Mouse (Mus musculus): ENCODE measurements around the gene Fbxl18. TPM values are rescaled to one million over a fixed set of nuclear protein-coding genes. Genes with fewer than 3 reads are reported as not detected.
"Not testable (repeated sequence)": the region's sequence is repeated elsewhere in the genome, so short reads cannot be mapped to it uniquely, and the experiment has no call there.

Fbxl18 gene
- total RNA-seq, 2 experiments from 2014 or later, result 32.5 to 33.7 TPM

GRCm38 (mm10) chr5:142902506-142903314 lies 7.5 kb upstream of the Fbxl18 start:
- intact Hi-C loops (cut with DNase I), result no loop called here
- DNase-seq (ENCODE audit: low spot score in 2 of 2), result no peak

DNA sequence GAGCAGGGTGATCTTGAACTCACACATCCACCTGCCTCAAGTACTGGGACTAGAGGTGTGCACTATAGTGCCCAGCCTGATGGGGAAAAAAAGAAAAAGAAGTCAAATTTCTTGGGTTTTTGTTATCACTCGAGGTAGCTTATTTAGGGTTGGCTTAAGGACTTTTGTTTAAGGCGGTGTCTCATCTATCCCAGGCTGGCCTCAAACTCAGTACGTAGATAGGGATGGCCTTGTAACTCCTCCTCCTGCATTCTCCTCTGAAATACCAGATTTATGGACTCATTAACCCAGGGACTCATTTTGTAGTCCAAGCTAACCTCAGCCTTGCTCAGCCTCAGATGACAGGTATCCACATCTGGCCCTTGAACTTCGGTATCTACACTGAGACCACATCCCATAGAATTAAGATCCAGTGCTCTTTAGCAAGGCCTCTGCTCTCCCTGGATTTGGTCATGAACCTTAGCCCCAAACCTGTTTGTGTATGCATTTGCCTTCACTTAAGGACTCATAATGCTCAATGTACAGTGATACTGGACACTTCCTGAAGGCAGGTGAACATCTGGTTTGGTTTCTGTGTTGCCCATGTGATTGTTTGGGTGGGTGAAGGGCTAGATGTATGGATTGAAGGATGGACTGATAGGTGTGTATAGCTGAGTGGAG lies 6.8 kb upstream of the Fbxl18 start:
- intact Hi-C loops (cut with DNase I), result no loop called here
- no peak for DNase-seq (ENCODE audit: low spot score in 2 of 2)

DNA sequence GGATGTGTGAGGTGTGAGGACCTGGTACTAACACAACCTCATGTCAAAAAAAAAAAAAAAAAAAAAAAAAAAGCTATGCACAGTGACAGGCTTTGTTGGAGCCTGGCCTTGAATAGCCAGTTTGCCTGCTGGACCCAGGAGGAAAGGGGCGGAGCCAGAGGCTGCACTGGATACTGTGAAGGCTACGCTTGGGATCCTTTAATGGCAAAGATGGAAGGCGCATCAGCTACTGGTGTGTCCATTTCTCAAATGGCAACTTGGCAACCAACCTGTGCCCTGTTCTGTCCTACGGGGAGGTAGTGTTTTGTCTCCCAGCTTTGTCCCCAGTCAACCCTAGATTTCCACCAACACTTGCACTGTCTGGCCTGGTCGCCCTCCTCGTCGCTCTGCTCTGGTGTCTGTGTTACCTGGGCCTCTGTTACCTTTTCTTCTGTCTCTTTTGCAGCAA lies 6.2 kb upstream of the Fbxl18 start:
- DNase-seq (ENCODE audit: low spot score in 2 of 2), result no peak
- intact Hi-C loops (cut with DNase I), result no loop called here

GRCm38 (mm10) chr5:142900651-142901050 lies 5.4 kb upstream of the Fbxl18 start:
- intact Hi-C loops (cut with DNase I), result no loop called here
- DNase-seq (ENCODE audit: low spot score in 2 of 2), result no peak

- no peak for DNase-seq (ENCODE audit: low spot score in 2 of 2)
- intact Hi-C loops (cut with DNase I), result loop anchor here (1.0 to 5.0 kb wide), 3 partner anchors 19 to 63 kb away; no protein-coding TSS in a partner anchor
Observed at GRCm38 (mm10) chr5:142899932-142900533, 4.8 kb upstream of the Fbxl18 start.

DNA sequence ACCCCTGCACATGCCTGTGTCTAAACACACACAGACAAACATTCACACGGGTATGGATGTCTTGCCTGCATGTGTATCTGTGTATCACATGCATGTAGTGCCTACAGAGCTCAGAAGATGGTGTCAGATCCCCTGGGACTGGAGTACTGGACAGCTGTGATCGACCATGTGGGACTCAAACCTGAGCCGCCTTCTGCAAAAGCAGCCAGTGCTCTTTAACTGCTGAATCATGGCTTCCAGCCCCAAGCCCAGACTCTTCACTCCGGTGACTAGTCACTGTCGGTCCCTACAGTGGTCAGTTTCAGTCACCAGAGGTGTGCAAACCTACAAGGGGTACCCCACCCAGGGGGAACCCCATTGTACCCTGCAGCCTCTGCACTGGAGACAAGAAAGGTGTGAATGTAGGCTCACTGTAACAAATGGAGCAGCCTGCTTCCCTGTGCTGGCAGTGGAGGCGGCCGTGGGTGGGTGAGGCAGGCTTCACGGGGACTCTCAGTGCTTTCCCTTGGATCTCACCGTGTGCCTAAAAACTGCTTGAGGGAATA lies 3.9 kb upstream of the Fbxl18 start:
- DNase-seq (ENCODE audit: low spot score in 2 of 2), result peak; percentile 78 to 94
- intact Hi-C loops (cut with DNase I), result loop anchor here (1.0 to 5.0 kb wide), 3 partner anchors 18 to 64 kb away; no protein-coding TSS in a partner anchor

DNA sequence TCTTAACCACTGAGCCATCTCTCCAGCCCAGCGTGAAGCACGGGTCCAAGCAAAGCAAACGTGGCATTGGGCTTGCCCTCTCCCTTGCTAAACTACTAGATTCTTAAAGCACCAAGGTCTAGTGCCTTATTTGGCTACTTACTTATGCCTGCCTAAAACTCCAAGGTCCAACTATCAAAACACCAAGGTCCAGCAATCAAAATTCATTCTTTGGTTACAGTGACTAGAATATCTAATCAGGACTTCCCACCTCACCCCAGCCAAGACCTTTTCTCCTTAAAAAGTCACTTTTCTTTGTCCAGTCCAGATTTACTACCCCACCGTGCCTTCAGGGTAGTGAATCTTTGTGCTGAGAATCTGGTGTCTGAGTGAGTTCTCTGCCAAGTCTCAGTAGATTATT lies 3.1 kb upstream of the Fbxl18 start:
- DNase-seq (ENCODE audit: low spot score in 2 of 2), result no peak
- intact Hi-C loops (cut with DNase I), result loop anchor here (2.0 to 5.0 kb wide), 2 partner anchors 18 to 34 kb away; no protein-coding TSS in a partner anchor

DNA sequence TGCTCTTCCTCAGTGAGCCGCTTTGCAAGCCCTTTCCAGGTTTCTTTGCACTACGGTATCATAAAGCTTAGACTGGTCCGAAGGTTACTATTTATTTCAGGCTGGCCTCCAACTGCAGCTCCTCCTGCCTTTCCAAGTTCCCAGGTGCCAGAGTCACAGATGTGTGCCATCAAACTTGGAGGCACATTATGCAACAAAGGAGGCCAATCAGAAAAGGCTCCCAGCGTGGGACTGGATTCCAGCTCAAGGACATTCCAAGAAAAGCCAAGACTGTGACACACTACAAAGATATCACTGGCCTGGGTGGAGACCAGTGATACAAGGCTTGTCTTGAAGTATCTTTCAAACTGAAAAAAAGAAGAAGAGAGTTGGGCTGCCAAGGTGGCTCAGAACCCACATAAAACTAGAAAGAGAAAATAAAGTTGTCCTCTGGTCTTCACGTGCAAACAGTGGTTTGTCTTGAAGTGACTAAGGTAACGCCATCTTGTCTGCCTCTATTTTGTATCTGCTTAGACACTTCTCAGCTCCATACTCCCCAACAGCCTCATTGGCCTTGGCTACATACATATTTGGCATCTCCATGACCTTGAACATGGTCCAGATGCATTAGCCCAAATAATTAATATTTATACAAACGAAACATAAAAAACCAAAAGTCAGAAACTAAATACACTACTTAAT lies 2.5 kb upstream of the Fbxl18 start:
- DNase-seq (ENCODE audit: low spot score in 2 of 2), result no peak
- intact Hi-C loops (cut with DNase I), result loop anchor here (2.0 to 5.0 kb wide), 2 partner anchors 17 to 35 kb away; no protein-coding TSS in a partner anchor

DNA sequence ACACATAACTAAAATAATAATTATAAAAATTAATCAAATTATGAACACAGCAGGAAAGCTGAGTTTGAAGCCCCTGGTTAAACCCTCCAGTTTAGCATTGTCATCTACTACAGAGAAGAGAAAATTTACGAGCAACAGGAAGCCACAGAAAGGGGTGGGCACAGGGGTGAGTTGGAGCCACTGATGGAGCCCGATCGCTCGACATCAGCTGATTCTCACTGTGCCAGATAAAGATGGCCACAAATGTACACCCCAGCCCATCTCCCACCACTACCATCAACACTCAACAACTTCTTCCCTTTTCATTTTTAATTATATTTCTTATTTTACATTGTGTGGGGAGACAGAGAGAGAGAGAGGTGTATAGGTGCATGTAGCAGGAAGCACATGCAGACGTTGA lies 1.5 kb upstream of the Fbxl18 start:
- no peak for DNase-seq (ENCODE audit: low spot score in 2 of 2)
- intact Hi-C loops (cut with DNase I), result loop anchor here (5.0 kb wide), 1 partner anchor 36 kb away; no protein-coding TSS in a partner anchor

DNA sequence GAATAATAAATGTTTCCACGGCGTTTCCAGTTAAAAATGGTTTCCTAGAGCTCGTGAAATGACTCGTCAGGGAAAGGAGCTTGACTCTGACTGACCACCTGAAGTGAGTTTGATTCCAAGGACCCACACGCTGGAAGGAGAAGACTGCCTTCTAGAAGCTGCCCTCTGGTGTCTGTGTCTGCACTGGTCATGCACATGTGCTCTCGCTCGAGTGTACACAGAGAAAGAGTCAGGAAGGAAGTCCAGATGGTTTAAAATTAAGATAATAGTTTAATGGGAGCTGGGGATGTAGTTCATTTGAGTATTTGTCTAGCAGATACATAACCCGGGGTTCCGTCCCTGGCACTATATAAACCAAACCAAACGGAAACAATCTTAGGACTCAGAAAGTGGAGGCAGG lies 971 bp upstream of the Fbxl18 start:
- no peak for DNase-seq (ENCODE audit: low spot score in 2 of 2)
- intact Hi-C loops (cut with DNase I), result loop anchor here (5.0 kb wide), 1 partner anchor 36 kb away; no protein-coding TSS in a partner anchor

GRCm38 (mm10) chr5:142891396-142891795 lies 3.8 kb downstream of the Fbxl18 start:
- no peak for DNase-seq (ENCODE audit: low spot score in 2 of 2)
- intact Hi-C loops (cut with DNase I), result loop anchor here (5.0 kb wide), 1 partner anchor 146 kb away; no protein-coding TSS in a partner anchor

DNA sequence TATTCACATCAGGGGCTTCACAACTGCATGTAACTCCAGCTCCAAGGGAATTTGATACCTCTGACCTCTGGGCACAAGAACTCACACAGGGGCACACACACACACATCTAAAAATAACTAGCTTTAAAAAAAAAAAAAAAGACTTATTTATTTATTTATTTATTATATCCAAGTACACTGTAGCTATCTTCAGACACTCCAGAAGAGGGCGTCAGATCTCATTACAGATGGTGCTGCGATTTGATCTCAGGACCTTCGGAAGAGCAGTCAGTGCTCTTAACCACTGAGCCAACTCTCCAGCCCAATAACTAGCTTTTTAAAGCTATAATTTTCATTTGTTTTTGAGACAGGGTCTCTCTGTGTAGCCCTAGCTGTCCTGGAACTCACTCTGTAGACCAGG lies 7.7 kb downstream of the Fbxl18 start:
- DNase-seq (ENCODE audit: low spot score in 2 of 2); intact Hi-C loops (cut with DNase I): not testable (repeated sequence)

GRCm38 (mm10) chr5:142886761-142887160 lies 8.5 kb downstream of the Fbxl18 start:
- DNase-seq (ENCODE audit: low spot score in 2 of 2), result no peak
- intact Hi-C loops (cut with DNase I), result no loop called here

GRCm38 (mm10) chr5:142886181-142886580 lies 9.0 kb downstream of the Fbxl18 start:
- intact Hi-C loops (cut with DNase I), result no loop called here
- DNase-seq (ENCODE audit: low spot score in 2 of 2), result no peak

DNA sequence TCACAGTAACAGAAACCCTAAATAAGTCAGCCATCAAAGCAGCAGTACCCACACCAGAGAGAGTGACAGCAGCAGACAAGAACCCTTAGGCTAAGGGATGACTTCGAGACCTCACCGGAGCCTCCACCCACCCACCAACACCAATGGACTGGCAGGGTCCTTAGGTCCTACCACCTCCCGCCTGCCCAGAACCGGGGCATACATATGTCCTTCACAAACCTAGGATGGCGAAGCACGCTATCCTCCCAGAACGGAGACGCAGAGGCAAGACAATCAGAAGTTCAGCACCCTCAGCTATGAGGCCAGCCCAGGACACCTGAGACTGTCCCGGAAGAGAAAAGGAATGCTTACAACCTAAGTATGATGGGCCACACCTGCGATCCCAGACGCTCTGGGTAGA lies 12.8 kb downstream of the Fbxl18 start:
- no peak for DNase-seq (ENCODE audit: low spot score in 2 of 2)
- intact Hi-C loops (cut with DNase I), result no loop called here

DNA sequence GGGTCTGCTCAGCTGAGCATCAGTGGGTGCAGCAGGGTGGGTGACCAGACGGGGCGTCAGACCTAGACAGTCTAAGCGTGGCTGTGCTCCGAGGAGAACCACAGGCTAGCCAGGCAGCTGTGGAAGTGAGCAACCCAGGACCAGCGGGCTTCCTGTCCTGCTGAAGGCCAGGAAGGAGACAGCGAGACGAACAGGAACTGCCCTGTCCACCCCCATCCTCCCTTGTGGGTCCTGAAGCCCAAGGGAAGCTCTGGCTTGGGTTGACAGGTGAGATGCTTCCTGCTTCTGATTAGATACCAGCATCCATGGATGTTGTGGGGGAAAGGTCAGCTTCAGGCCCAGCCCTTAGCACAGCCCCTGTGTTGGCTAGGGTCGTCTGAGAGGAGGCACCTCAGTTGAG lies 13.3 kb downstream of the Fbxl18 start:
- intact Hi-C loops (cut with DNase I), result loop anchor here (2.0 kb wide), 1 partner anchor 17 kb away; no protein-coding TSS in a partner anchor

GRCm38 (mm10) chr5:142880806-142881516 lies 14.3 kb downstream of the Fbxl18 start:
- DNase-seq (ENCODE audit: low spot score in 2 of 2), result no peak
- intact Hi-C loops (cut with DNase I), result loop anchor here (2.0 kb wide), 1 partner anchor 18 kb away; no protein-coding TSS in a partner anchor

More for the DNA sequence above, 13.3 kb downstream of the Fbxl18 start:
- DNase-seq (ENCODE audit: low spot score in 2 of 2), result no peak

GRCm38 (mm10) chr5:142880246-142880645 lies 15.0 kb downstream of the Fbxl18 start:
- DNase-seq (ENCODE audit: low spot score in 2 of 2), result peak; percentile 61 to 85
- intact Hi-C loops (cut with DNase I), result loop anchor here (2.0 kb wide), 1 partner anchor 19 kb away; no protein-coding TSS in a partner anchor

Data from left cerebral cortex, postnatal 25 days (tissue).